Mouse (Mus musculus): Measurements from ENCODE around the gene Gm29797. TPM values are rescaled to one million over a fixed set of nuclear protein-coding genes. Genes with fewer than 3 reads are reported as not detected.

The Gm29797 gene
- total and polyA plus RNA-seq, 3 experiments = 0.34 TPM; not detected in 2

DNA sequence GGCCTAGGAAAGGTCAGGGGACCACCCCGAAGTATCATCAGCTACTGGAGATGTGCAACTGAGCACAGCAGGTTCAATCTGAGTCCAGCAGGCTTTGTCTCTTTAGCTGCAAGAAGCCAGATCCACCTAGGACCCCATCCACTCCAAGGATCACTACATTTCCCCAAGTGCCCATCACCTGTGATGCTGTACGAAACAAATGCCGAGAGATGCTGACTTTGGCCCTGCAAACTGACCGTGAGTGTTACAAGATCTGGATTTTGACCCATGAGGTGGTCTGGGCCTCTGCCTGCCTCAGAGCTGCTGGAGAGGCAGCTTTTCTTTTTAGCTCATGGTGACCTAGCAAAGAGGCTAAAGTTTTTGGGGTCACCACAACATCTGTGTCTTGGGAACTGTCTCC, 28.9 kb downstream of the Gm29797 start:
- H3K9ac ChIP-seq (ENCODE audit: insufficient read depth, low read depth) = no peak overlapping the region
- no peaks in the 10 kb centered on the region; the same call in 1 of the 2 replicates for H3K79me2 ChIP-seq (replicated peaks; ENCODE audit: control insufficient read depth, extremely low read depth, insufficient read depth, poor library complexity, severe bottlenecking)
- H3K27me3 ChIP-seq (replicated peaks) = no peaks in the 10 kb centered on the region
- no peak overlapping the region for H3K4me2 ChIP-seq (ENCODE audit: insufficient read depth, low read depth, poor library complexity, severe bottlenecking)
- peaks cover 30 to 69% of the 10 kb centered on the region in 2 experiments for H3K36me3 ChIP-seq (replicated peaks in 1 of 2; ENCODE audit: control insufficient read depth in 1 of 2, insufficient read depth in 1 of 2, low read length in 1 of 2)
- H3K27ac ChIP-seq (ENCODE audit: insufficient read depth, low read depth) = no peak overlapping the region
- dilution Hi-C loops (cut with MboI; ENCODE audit: extremely low pct_ligation_motif_present, extremely low pct_unique_long_range_greater_than_20kb, low sequenced_read_pairs) = no loop called here
- no peak for TF ChIP-seq HCFC1 (IDR thresholded peaks at IDR 0.05; ENCODE audit: low read depth, low read length)
- no peak for TF ChIP-seq CTCF (conservative IDR thresholded peaks at IDR 0.05 in 1 of 2, IDR thresholded peaks at IDR 0.05 in 1 of 2; ENCODE audit: low read depth in 2 of 2, low read length in 2 of 2)
- TF ChIP-seq NRF1 (IDR thresholded peaks at IDR 0.05; ENCODE audit: low read depth, low read length) = no peak
- no peak for TF ChIP-seq USF2 (conservative IDR thresholded peaks at IDR 0.05; ENCODE audit: low read depth, low read length)
- H3K4me3 ChIP-seq (replicated peaks in 1 of 3; ENCODE audit: low read depth in 2 of 3, low read length in 2 of 3, poor library complexity in 1 of 3) = no peak overlapping the region
- DNase-seq (ENCODE audit: extremely low read depth) = no peak
- in situ Hi-C loops (cut with MboI; ENCODE audit: low pct_ligation_motif_present, low pct_unique_long_range_greater_than_20kb, low sequenced_read_pairs) = no loop called here
- H3K9me3 ChIP-seq (replicated peaks; ENCODE audit: low read length) = no peaks in the 10 kb centered on the region
- H3K4me1 ChIP-seq (ENCODE audit: control insufficient read depth in 1 of 2, insufficient read depth in 2 of 2) = peaks cover 23 to 66% of the 10 kb centered on the region in 2 experiments

DNA sequence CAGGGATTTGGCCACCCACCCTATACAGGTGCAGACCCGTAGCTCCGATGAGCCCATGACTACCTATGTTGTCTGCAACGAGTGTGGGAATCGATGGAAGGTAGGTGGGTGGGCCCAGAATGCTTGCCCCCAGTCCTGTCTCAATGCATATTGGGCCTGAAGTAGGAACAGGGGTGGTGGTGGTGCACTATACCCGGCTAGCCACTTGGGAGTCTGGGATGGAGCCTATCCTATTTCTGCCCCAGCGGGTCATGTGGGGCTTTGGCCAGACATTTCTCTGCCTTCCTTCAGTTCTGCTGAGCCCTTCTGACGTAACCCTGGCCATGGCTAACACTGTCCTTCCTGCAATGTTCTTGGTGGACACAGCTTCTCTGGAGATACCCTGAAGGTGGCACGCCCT, 30.8 kb downstream of the Gm29797 start:
- Histone ChIP-seq H3K4me1 (ENCODE audit: control insufficient read depth in 1 of 2, insufficient read depth in 2 of 2) (peaks cover 23 to 67% of the 10 kb centered on the region in 2 experiments), H3K4me2 (ENCODE audit: insufficient read depth, low read depth, poor library complexity, severe bottlenecking) (no peak overlapping the region), H3K27ac (ENCODE audit: insufficient read depth, low read depth) (no peak overlapping the region), H3K27me3 (replicated peaks) (no peaks in the 10 kb centered on the region), H3K9me3 (replicated peaks; ENCODE audit: low read length) (no peaks in the 10 kb centered on the region), H3K4me3 (replicated peaks in 1 of 3; ENCODE audit: low read depth in 2 of 3, low read length in 2 of 3, poor library complexity in 1 of 3) (no peak overlapping the region), H3K36me3 (replicated peaks in 1 of 2; ENCODE audit: control insufficient read depth in 1 of 2, insufficient read depth in 1 of 2, low read length in 1 of 2) (peaks cover 36 to 81% of the 10 kb centered on the region in 2 experiments), H3K79me2 (replicated peaks; ENCODE audit: control insufficient read depth, extremely low read depth, insufficient read depth, poor library complexity, severe bottlenecking) (peaks cover 14% of the 10 kb centered on the region), H3K9ac (ENCODE audit: insufficient read depth, low read depth) (no peak overlapping the region)
- dilution Hi-C loops (cut with MboI; ENCODE audit: extremely low pct_ligation_motif_present, extremely low pct_unique_long_range_greater_than_20kb, low sequenced_read_pairs) = no loop called here
- in situ Hi-C loops (cut with MboI; ENCODE audit: low pct_ligation_motif_present, low pct_unique_long_range_greater_than_20kb, low sequenced_read_pairs) = no loop called here
- DNase-seq (ENCODE audit: extremely low read depth) = no peak
- TF ChIP-seq PAX5 (IDR thresholded peaks at IDR 0.05; ENCODE audit: low read length) = no peak
- TF ChIP-seq MAFK (IDR thresholded peaks at IDR 0.05; ENCODE audit: insufficient replicate concordance, low read length) = no peak
- TF ChIP-seq TCF12 (IDR thresholded peaks at IDR 0.05; ENCODE audit: low read depth, low read length) = no peak
- no peak for TF ChIP-seq MAX (IDR thresholded peaks at IDR 0.05; ENCODE audit: low read length)
- TF ChIP-seq E2F4 (IDR thresholded peaks at IDR 0.05; ENCODE audit: insufficient replicate concordance, low read depth, low read length) = no peak
- no peak for TF ChIP-seq USF2 (conservative IDR thresholded peaks at IDR 0.05; ENCODE audit: low read depth, low read length)
- no peak for TF ChIP-seq CHD1 (IDR thresholded peaks at IDR 0.05; ENCODE audit: low read depth, low read length)
- no peak; the same call in 1 of the 2 replicates for TF ChIP-seq POLR2A (IDR thresholded peaks at IDR 0.05; ENCODE audit: low read depth, low read length)
- TF ChIP-seq JUN (IDR thresholded peaks at IDR 0.05; ENCODE audit: insufficient read depth, low read depth, low read length) = no peak
- TF ChIP-seq ZMIZ1 (IDR thresholded peaks at IDR 0.05; ENCODE audit: low read depth, low read length) = no peak
- no peak for TF ChIP-seq BHLHE40 (IDR thresholded peaks at IDR 0.05; ENCODE audit: low read depth, low read length)
- no peak for TF ChIP-seq UBTF (IDR thresholded peaks at IDR 0.05; ENCODE audit: low read depth, low read length)
- no peak for TF ChIP-seq RAD21 (IDR thresholded peaks at IDR 0.05; ENCODE audit: low read depth, low read length)
- no peak for TF ChIP-seq ZNF384 (IDR thresholded peaks at IDR 0.05; ENCODE audit: low read depth, low read length)
- TF ChIP-seq ETS1 (conservative IDR thresholded peaks at IDR 0.05; ENCODE audit: low read depth, low read length) = no peak
